ENCODE assay signal across 8 mouse cellular contexts in genomic region chr5:23782051-23782810, GRCm38 (mm10). TPM values are rescaled to one million over a fixed set of nuclear protein-coding genes. Genes with fewer than 3 reads are reported as not detected.
DNase-seq lines count a peak whose midpoint lies in the region; ATAC-seq and TF ChIP-seq lines count a peak whose summit lies in the region.

No protein-coding gene starts in this region.

- intact Hi-C loops in heart, postnatal 14 days (cut with DNase I) = no loop called here

- 41% methylated on average over 8 of the region's 8 CpGs for WGBS in heart, embryonic 16.5 days
- WGBS in hindbrain, postnatal 0 days = 50% methylated on average over 8 of the region's 8 CpGs
- WGBS in midbrain, postnatal 0 days = 55% methylated on average over 8 of the region's 8 CpGs

- H3K9ac ChIP-seq in heart, embryonic 16.5 days (ENCODE audit: low read length) = peak overlapping the region; percentile 87
- H3K9ac ChIP-seq in hindbrain, postnatal 0 days (replicated peaks; ENCODE audit: low read length) = peak overlapping the region; percentile 79; the same call in 1 of the 2 replicates
- H3K9ac ChIP-seq in midbrain, postnatal 0 days (replicated peaks; ENCODE audit: low read length, poor library complexity, severe bottlenecking) = no peak overlapping the region

- H3K4me3 ChIP-seq in heart, embryonic 16.5 days (ENCODE audit: low read length) = peak overlapping the region; percentile 87
- peak overlapping the region; percentile 91 for H3K4me3 ChIP-seq in hindbrain, postnatal 0 days (ENCODE audit: low read length)
- peak overlapping the region; percentile 75 for H3K4me3 ChIP-seq in midbrain, postnatal 0 days (ENCODE audit: low read depth, low read length)

- H3K4me2 ChIP-seq in heart, embryonic 16.5 days (ENCODE audit: low read depth, low read length) = peak overlapping the region; percentile 74
- H3K4me2 ChIP-seq in hindbrain, postnatal 0 days (ENCODE audit: low read depth, low read length) = peak overlapping the region; percentile 77
- H3K4me2 ChIP-seq in midbrain, postnatal 0 days (ENCODE audit: low read depth, low read length, poor library complexity, severe bottlenecking) = peak overlapping the region; percentile 46

- H3K27ac ChIP-seq in heart, embryonic 16.5 days (ENCODE audit: low read length) = no peak overlapping the region
- 0 out of 2 replicates have a peak overlapping the region, but pooled peaks have one; percentile 77 for H3K27ac ChIP-seq in hindbrain, postnatal 0 days
- no peak overlapping the region for H3K27ac ChIP-seq in midbrain, postnatal 0 days (ENCODE audit: low read depth, low read length)

- no peak for DNase-seq in heart, postnatal 14 days
- DNase-seq in Muller cell, postnatal 12 days (ENCODE audit: inconsistent ontology term) = peak; percentile 64
- DNase-seq in hindbrain, postnatal 0 days (ENCODE audit: low spot score) = no peak
- DNase-seq in midbrain, postnatal 0 days (ENCODE audit: low spot score) = no peak
- DNase-seq in urinary bladder, postnatal 10 days (ENCODE audit: low spot score) = no peak
- DNase-seq in frontal cortex, postnatal 25 days (ENCODE audit: low spot score in 2 of 2) = no peak
- no peak for DNase-seq in gastrocnemius, adult 18-20 months (ENCODE audit: low spot score)

- no peaks in the 10 kb centered on the region for H3K27me3 ChIP-seq in heart, embryonic 16.5 days (ENCODE audit: control insufficient read depth, insufficient read depth, low read length)
- H3K27me3 ChIP-seq in hindbrain, postnatal 0 days (ENCODE audit: insufficient read depth, low read length) = no peaks in the 10 kb centered on the region
- no peaks in the 10 kb centered on the region for H3K27me3 ChIP-seq in midbrain, postnatal 0 days (ENCODE audit: insufficient read depth, low read length)

- ATAC-seq in heart, embryonic 16.5 days (replicated peaks; ENCODE audit: extremely low read depth, insufficient read depth, low FRiP score) = no peak
- ATAC-seq in hindbrain, postnatal 0 days = no peak
- no peak for ATAC-seq in midbrain, postnatal 0 days (ENCODE audit: low FRiP score)

- H3K36me3 ChIP-seq in heart, embryonic 16.5 days (ENCODE audit: control insufficient read depth, insufficient read depth) = peaks cover 2% of the 10 kb centered on the region; the same call in 1 of the 2 replicates
- H3K36me3 ChIP-seq in hindbrain, postnatal 0 days (ENCODE audit: insufficient read depth, low read length) = no peaks in the 10 kb centered on the region
- no peaks in the 10 kb centered on the region for H3K36me3 ChIP-seq in midbrain, postnatal 0 days (ENCODE audit: insufficient read depth, low read length)

- no peaks in the 10 kb centered on the region for H3K9me3 ChIP-seq in heart, embryonic 16.5 days (replicated peaks; ENCODE audit: control insufficient read depth, low read length)
- no peaks in the 10 kb centered on the region for H3K9me3 ChIP-seq in hindbrain, postnatal 0 days (ENCODE audit: low read length)
- no peaks in the 10 kb centered on the region for H3K9me3 ChIP-seq in midbrain, postnatal 0 days (ENCODE audit: low read length)

- peaks cover 3% of the 10 kb centered on the region; the same call in 1 of the 2 replicates for H3K4me1 ChIP-seq in heart, embryonic 16.5 days (ENCODE audit: control insufficient read depth, insufficient read depth, low read length)
- H3K4me1 ChIP-seq in hindbrain, postnatal 0 days (ENCODE audit: insufficient read depth, low read length) = no peaks in the 10 kb centered on the region
- H3K4me1 ChIP-seq in midbrain, postnatal 0 days (ENCODE audit: insufficient read depth, low read length) = no peaks in the 10 kb centered on the region

- no peak for TF ChIP-seq CTCF in hindbrain, postnatal 0 days (IDR thresholded peaks at IDR 0.05; ENCODE audit: low read depth)
- TF ChIP-seq CTCF in midbrain, postnatal 0 days (IDR thresholded peaks at IDR 0.05) = no peak

RNA-seq across cellular contexts. Expression of gene Pus7, which starts 1.3 kb away (rescaled TPM):
- 20.5 and 24.7 TPM in 2 replicates for polyA plus RNA-seq in heart, embryonic 16.5 days (2015; fragmentation: Nextera tagmentation; extraction: Ambion mirVana)
- total RNA-seq in heart, postnatal 14 days (2021) = 10 to 100 TPM; 10.1 to 10.7 TPM
- 8.7 and 11.0 TPM in 2 replicates for total RNA-seq in hindbrain, postnatal 0 days (2014; rRNA removed)
- 14.4 and 15.4 TPM in 2 replicates for polyA plus RNA-seq in hindbrain, postnatal 0 days (2015; fragmentation: Nextera tagmentation; extraction: Ambion mirVana)
- 13.4 and 16.0 TPM in 2 replicates for total RNA-seq in midbrain, postnatal 0 days (2014; rRNA removed)
- 12.3 and 13.7 TPM in 2 replicates for polyA plus RNA-seq in midbrain, postnatal 0 days (2015; fragmentation: Nextera tagmentation; extraction: Ambion mirVana)
- total RNA-seq in gastrocnemius, adult 18-20 months (2021) = 10 to 100 TPM; 11.3 to 12.5 TPM

RNA-seq across cellular contexts. Expression of gene Rint1, which starts 5.3 kb away (rescaled TPM):
- polyA plus RNA-seq in heart, embryonic 16.5 days (2015; fragmentation: Nextera tagmentation; extraction: Ambion mirVana) = 24.8 and 27.3 TPM in 2 replicates
- total RNA-seq in heart, postnatal 14 days (2021) = 10 to 100 TPM; 13.3 to 14.6 TPM
- 22.6 and 26.5 TPM in 2 replicates for total RNA-seq in hindbrain, postnatal 0 days (2014; rRNA removed)
- 24.0 and 26.4 TPM in 2 replicates for polyA plus RNA-seq in hindbrain, postnatal 0 days (2015; fragmentation: Nextera tagmentation; extraction: Ambion mirVana)
- total RNA-seq in midbrain, postnatal 0 days (2014; rRNA removed) = 25.9 and 26.7 TPM in 2 replicates
- 21.7 and 22.3 TPM in 2 replicates for polyA plus RNA-seq in midbrain, postnatal 0 days (2015; fragmentation: Nextera tagmentation; extraction: Ambion mirVana)
- 1 to 10 TPM; 6.9 to 8.9 TPM for total RNA-seq in gastrocnemius, adult 18-20 months (2021)
